ENCODE assay signal across 13 mouse cellular contexts in the genomic region with DNA sequence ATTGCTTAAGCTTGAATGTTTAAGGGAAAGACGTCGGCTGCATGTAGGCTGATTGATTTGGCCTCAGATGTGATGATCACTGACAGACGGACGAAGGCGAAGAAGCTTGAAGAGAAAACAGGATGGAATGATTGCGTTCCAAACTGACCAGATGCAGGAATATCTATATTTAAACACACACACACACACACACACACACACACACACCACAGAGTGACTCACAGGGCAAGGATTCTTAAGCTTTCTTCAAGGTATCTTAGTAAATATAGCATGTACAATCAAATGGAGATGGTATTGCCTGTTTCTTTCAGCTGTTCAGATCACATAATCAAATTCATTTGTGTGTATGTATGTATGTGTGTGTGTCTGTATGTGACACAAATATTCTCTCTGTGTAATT.
DNase-seq lines count a peak whose midpoint lies in the region; ATAC-seq and TF ChIP-seq lines count a peak whose summit lies in the region.
"Had no signal": no experiment of that assay in that cellular context is flagged by ENCODE, and none has a peak within 500 bp of the region (broad histone marks: within the 10 kb centered on the region; RNA-seq: fewer than 3 reads in every experiment).

No protein-coding gene starts in this region.

- TF ChIP-seq CTCF in forebrain, postnatal 0 days (IDR thresholded peaks at IDR 0.05; ENCODE audit: low read depth): no peak

- H3K9me3 ChIP-seq in hindbrain, embryonic 14.5 days (ENCODE audit: control insufficient read depth, low read length): no peaks in the 10 kb centered on the region
- H3K9me3 ChIP-seq in hindbrain, embryonic 16.5 days (ENCODE audit: control insufficient read depth, low read length): no peaks in the 10 kb centered on the region
- no peaks in the 10 kb centered on the region for H3K9me3 ChIP-seq in embryonic facial prominence, embryonic 12.5 days
- H3K9me3 ChIP-seq in forebrain, postnatal 0 days (ENCODE audit: low read length): no peaks in the 10 kb centered on the region
- no peaks in the 10 kb centered on the region for H3K9me3 ChIP-seq in midbrain, embryonic 14.5 days (ENCODE audit: control insufficient read depth, low read length)

- H3K27me3 ChIP-seq in hindbrain, embryonic 14.5 days (ENCODE audit: control insufficient read depth, insufficient read depth, low read length): no peaks in the 10 kb centered on the region
- no peaks in the 10 kb centered on the region for H3K27me3 ChIP-seq in hindbrain, embryonic 16.5 days (replicated peaks; ENCODE audit: control insufficient read depth, insufficient read depth, low read length)
- no peaks in the 10 kb centered on the region for H3K27me3 ChIP-seq in embryonic facial prominence, embryonic 12.5 days
- H3K27me3 ChIP-seq in forebrain, postnatal 0 days (ENCODE audit: insufficient read depth, low read length): no peaks in the 10 kb centered on the region
- H3K27me3 ChIP-seq in midbrain, embryonic 14.5 days (ENCODE audit: control insufficient read depth, insufficient read depth, low read length): no peaks in the 10 kb centered on the region
- H3K27me3 ChIP-seq: CH12.LX had no signal

- 59% methylated on average over 6 of the region's 6 CpGs for WGBS in hindbrain, embryonic 14.5 days
- WGBS in hindbrain, embryonic 16.5 days: 71% methylated on average over 6 of the region's 6 CpGs
- WGBS in embryonic facial prominence, embryonic 12.5 days: 61% methylated on average over 6 of the region's 6 CpGs
- WGBS in forebrain, postnatal 0 days: 48% methylated on average over 6 of the region's 6 CpGs
- WGBS in midbrain, embryonic 14.5 days: 49% methylated on average over 6 of the region's 6 CpGs

- peak overlapping the region; percentile 63 for H3K27ac ChIP-seq in hindbrain, embryonic 14.5 days
- H3K27ac ChIP-seq in hindbrain, embryonic 16.5 days (ENCODE audit: low read depth, low read length): no peak overlapping the region; the same call in 1 of the 2 replicates
- peak overlapping the region; percentile 92 for H3K27ac ChIP-seq in embryonic facial prominence, embryonic 12.5 days
- H3K27ac ChIP-seq in forebrain, postnatal 0 days (ENCODE audit: low read depth, low read length): no peak overlapping the region
- H3K27ac ChIP-seq in midbrain, embryonic 14.5 days (replicated peaks; ENCODE audit: low read depth, low read length): peak overlapping the region; percentile 79
- H3K27ac ChIP-seq: liver, embryonic 14.5 days had no signal

- H3K4me2 ChIP-seq in hindbrain, embryonic 14.5 days (replicated peaks): no peak overlapping the region; the same call in 1 of the 2 replicates
- no peak overlapping the region for H3K4me2 ChIP-seq in hindbrain, embryonic 16.5 days (ENCODE audit: low read length)
- H3K4me2 ChIP-seq in embryonic facial prominence, embryonic 12.5 days (replicated peaks): no peak overlapping the region
- no peak overlapping the region for H3K4me2 ChIP-seq in forebrain, postnatal 0 days (ENCODE audit: low read depth)
- no peak overlapping the region for H3K4me2 ChIP-seq in midbrain, embryonic 14.5 days (ENCODE audit: low read length)

- no peak overlapping the region for H3K4me3 ChIP-seq in hindbrain, embryonic 14.5 days (replicated peaks; ENCODE audit: low read length)
- H3K4me3 ChIP-seq in hindbrain, embryonic 16.5 days (ENCODE audit: low read length): no peak overlapping the region
- H3K4me3 ChIP-seq in embryonic facial prominence, embryonic 12.5 days: no peak overlapping the region
- no peak overlapping the region for H3K4me3 ChIP-seq in forebrain, postnatal 0 days (ENCODE audit: low read depth, low read length)
- no peak overlapping the region for H3K4me3 ChIP-seq in midbrain, embryonic 14.5 days (replicated peaks; ENCODE audit: low read depth, low read length)

- 0 out of 2 replicates have a peak, but pooled peaks have one; percentile 11 for ATAC-seq in hindbrain, embryonic 14.5 days (ENCODE audit: low FRiP score)
- no peak for ATAC-seq in hindbrain, embryonic 16.5 days
- ATAC-seq in embryonic facial prominence, embryonic 12.5 days (ENCODE audit: insufficient number of reproducible peaks, insufficient read depth, low FRiP score, low TSS enrichment): no peak
- peak; percentile 50 for ATAC-seq in forebrain, postnatal 0 days
- ATAC-seq in midbrain, embryonic 14.5 days (ENCODE audit: low FRiP score, low TSS enrichment): no peak

- DNase-seq in hindbrain, embryonic 14.5 days (ENCODE audit: low spot score): no peak
- no peak for DNase-seq in forebrain, postnatal 0 days
- peak; percentile 25 for DNase-seq in midbrain, embryonic 14.5 days
- no peak for DNase-seq in kidney, adult 8-10 months
- no peak for DNase-seq in urinary bladder, postnatal 10 days (ENCODE audit: low spot score)
- DNase-seq: adrenal gland, adult 8-10 months; cerebellum, postnatal 25 days; gastrocnemius, postnatal 10 days; kidney, adult 18-20 months had no signal

- H3K4me1 ChIP-seq in hindbrain, embryonic 14.5 days (replicated peaks; ENCODE audit: control insufficient read depth, insufficient read depth, low read length): peaks cover 10% of the 10 kb centered on the region
- peaks cover 6% of the 10 kb centered on the region for H3K4me1 ChIP-seq in hindbrain, embryonic 16.5 days (ENCODE audit: control insufficient read depth, insufficient read depth, low read depth, low read length)
- peaks cover 16% of the 10 kb centered on the region for H3K4me1 ChIP-seq in embryonic facial prominence, embryonic 12.5 days
- H3K4me1 ChIP-seq in forebrain, postnatal 0 days (ENCODE audit: insufficient read depth): no peaks in the 10 kb centered on the region
- H3K4me1 ChIP-seq in midbrain, embryonic 14.5 days (ENCODE audit: control insufficient read depth, insufficient read depth, low read length): peaks cover 13% of the 10 kb centered on the region

- 0 out of 2 replicates have a peak overlapping the region, but pooled peaks have one; percentile 21 for H3K9ac ChIP-seq in hindbrain, embryonic 14.5 days
- no peak overlapping the region for H3K9ac ChIP-seq in hindbrain, embryonic 16.5 days (ENCODE audit: low read depth, low read length)
- no peak overlapping the region for H3K9ac ChIP-seq in embryonic facial prominence, embryonic 12.5 days
- no peak overlapping the region for H3K9ac ChIP-seq in forebrain, postnatal 0 days
- no peak overlapping the region for H3K9ac ChIP-seq in midbrain, embryonic 14.5 days (replicated peaks; ENCODE audit: low read length)
- H3K9ac ChIP-seq: liver, embryonic 14.5 days had no signal

- H3K36me3 ChIP-seq in hindbrain, embryonic 14.5 days (replicated peaks; ENCODE audit: control insufficient read depth, insufficient read depth): no peaks in the 10 kb centered on the region
- H3K36me3 ChIP-seq in hindbrain, embryonic 16.5 days (ENCODE audit: control insufficient read depth, insufficient read depth, low read length): no peaks in the 10 kb centered on the region
- H3K36me3 ChIP-seq in embryonic facial prominence, embryonic 12.5 days: no peaks in the 10 kb centered on the region
- H3K36me3 ChIP-seq in forebrain, postnatal 0 days (ENCODE audit: insufficient read depth): no peaks in the 10 kb centered on the region
- no peaks in the 10 kb centered on the region for H3K36me3 ChIP-seq in midbrain, embryonic 14.5 days (ENCODE audit: control insufficient read depth, insufficient read depth, low read length)

Comparison
In these comparisons a context has a peak if more than half of its experiments do, and no peak if none do; other contexts are left out.
1. ATAC-seq: peak in hindbrain, embryonic 14.5 days (single experiment) and forebrain, postnatal 0 days (single experiment); none in hindbrain, embryonic 16.5 days (single experiment), embryonic facial prominence, embryonic 12.5 days (single experiment) and midbrain, embryonic 14.5 days (single experiment).
2. H3K27ac ChIP-seq: peak in hindbrain, embryonic 14.5 days (single experiment), embryonic facial prominence, embryonic 12.5 days (single experiment) and midbrain, embryonic 14.5 days (single experiment); none in hindbrain, embryonic 16.5 days (single experiment) and forebrain, postnatal 0 days (single experiment).